Mouse (Mus musculus) megakaryocyte, adult 5-6 weeks (primary cell): ENCODE measurements around the gene Dis3l. TPM values are rescaled to one million over a fixed set of nuclear protein-coding genes. Genes with fewer than 3 reads are reported as not detected.
"Not testable (repeated sequence)": the region's sequence is repeated elsewhere in the genome, so short reads cannot be mapped to it uniquely, and the experiment has no call there.

ENCODE experiments used
- ATAC-seq: 2 replicates; pipeline ENCODE4 v1.8.0; 2016; ENCODE audit warnings: mild to moderate bottlenecking, inconsistent platforms; ENCODE audit not compliant: poor library complexity, severe bottlenecking
- total RNA-seq, 2 experiments: library from RNA; stranded (forward) in 1 of 2; stranded (reverse) in 1 of 2; fragments of 153-499, 151-499 nt in 1 of 2; fragments of 221-1000, 200-1000 nt in 1 of 2; gene quantifications; 2 replicates each; pipeline versions ENCODE4 v1.2.3 to v1.2.4; 2015 to 2017

Gene Dis3l
- total RNA-seq, 2 experiments from 2014 or later = 15.0 to 21.9 TPM

DNA sequence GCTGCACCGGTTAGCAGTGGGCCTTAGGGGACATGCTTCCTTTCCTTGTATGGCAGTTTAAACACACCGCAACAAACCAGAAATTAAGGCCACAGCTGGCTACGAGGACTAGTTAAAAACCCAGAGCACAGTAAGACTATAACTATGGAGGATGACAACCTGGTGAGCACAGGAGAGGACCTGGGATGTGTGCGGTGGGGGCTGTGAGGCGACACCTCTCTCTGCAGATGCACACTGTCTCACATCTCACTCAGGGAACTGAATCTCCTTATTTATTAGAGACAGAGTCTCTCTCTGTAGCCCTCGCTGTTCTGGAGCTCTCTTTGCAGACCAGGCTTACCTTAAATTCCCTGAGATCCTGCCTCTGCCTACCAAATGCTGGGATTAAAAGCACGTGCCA is 17.1 kb downstream of the Dis3l start:
- no peak for ATAC-seq

DNA sequence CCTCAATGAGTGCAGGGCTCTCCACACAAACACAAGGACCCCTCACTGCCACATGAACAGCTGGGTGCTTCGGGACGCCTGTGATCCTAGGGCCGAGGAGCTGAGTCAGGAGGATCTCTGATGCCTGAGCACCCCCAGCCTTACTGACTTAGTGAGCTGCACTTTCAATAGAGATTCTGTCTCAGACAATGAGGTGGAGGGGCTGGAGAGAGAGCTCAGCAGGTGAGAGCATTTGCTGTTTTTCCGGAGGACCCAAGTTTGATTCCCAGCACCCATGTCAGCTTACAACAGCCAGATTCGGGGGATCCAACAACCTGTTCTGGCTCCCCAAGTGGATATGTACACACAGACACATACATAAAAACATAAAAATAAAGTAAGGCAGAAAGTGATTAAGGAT is 24.1 kb downstream of the Dis3l start:
- ATAC-seq = no peak

DNA sequence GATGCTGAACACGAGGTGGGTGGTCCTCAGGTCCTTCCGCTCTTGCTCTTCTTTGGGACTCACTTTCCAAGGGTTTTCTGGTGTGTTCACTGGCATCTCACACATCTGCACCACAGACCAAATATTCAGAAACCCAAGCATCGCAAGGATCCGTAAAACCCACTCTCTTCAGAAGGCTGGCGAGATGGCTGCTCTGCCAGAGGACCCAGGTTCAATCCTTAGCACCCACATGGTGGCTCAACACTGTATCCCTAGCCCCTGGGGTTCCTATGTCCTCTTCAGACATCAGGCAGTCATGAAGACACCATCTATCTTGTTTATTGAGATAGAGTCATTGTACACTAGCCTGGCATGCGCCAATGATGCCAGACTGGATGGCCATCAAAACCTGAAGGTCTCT is 26.4 kb downstream of the Dis3l start:
- no peak for ATAC-seq

DNA sequence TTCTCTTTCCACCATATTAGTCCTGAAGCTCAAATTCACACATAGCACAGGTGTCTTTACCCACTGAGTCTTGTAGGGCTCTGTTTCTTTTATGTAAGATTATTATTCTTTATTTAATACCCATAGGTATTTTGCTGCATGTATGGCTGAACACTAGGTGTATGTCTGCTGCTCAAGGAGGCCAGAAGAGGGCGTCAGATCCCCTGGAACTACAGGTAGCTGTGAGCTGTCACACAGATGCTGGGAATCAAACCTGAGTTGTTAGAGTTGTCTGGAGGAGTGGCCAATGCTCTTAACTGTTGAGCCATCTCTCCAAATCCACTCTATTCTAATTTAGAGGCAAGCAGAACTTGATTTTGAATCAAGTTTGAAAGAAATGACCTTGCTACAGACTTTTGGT is 29.0 kb downstream of the Dis3l start:
- no peak for ATAC-seq

DNA sequence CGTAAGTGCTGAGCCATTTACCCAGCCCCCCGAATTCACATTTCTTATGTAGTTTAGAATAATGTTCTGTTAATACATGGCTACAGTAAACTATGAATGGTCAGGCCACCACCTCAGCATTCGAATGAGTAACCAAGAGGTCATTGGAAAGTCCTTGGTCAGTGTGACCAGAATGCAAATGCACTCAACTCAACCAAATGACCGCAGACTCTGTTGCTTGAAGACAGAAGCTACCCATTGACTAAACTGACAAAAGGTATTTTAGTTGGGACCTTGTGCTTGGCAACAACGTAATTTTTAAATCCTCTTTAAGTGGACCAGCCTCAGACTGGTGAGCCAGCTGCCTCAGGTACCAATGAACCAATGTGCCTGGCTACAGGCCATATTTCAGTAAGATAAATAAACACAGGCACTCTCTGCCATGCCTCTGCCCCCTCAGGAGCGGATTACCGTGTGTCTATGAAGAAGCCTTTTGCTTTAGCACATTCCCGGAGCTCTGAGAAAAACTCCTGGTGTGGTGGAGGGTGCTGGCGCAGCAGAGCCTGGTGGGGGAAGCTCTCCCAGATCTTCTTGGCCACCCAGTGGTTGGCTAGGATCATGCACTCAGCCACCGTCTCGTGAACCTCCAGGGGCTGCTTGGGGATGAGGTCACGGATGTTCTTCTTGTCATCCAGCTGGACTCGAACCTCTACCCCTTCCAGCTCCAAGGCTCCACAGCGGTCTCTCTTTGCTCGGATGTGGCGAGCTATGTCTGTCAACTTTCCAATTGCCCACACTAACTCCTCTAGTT is 29.9 kb downstream of the Dis3l start:
- ATAC-seq = no peak

DNA sequence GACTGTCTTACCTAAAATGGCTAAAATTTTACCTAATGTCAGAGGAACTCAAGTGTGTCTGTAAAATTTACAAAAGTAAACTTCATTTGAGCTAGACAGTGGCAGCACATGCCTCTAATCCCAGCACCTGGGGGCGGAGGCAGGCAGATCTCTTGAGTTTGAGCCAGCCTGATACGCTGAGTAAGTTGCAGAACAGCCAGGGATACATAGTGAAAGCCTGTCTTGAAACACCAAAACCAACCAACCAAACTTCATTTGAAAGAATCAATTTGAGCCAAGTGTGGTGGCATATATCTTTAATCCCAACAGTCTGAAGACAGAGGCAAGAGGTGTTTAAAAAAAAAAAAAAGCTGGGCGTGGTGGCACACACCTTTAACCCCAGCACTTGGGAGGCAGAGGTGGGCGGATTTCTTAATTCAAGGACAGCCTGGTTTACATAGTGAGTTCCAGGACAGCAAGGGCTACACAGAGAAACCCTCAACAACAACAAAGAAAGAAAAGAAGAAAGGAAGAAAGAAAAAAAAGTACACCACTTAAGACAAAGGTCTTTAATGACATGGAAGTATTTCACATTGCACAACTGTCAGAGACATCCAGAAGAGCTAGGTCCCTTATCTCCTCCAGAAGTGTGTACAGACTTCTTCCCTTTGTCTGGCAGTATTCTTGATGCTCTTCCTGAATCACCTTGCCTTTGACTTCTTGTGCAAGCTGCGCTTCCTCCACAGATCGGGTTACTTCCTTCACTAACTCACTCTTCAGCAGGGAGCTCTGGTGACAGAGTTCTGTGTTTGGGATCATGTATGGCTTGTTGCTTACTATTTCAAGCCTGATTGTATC is 34.4 kb downstream of the Dis3l start:
- no peak for ATAC-seq

DNA sequence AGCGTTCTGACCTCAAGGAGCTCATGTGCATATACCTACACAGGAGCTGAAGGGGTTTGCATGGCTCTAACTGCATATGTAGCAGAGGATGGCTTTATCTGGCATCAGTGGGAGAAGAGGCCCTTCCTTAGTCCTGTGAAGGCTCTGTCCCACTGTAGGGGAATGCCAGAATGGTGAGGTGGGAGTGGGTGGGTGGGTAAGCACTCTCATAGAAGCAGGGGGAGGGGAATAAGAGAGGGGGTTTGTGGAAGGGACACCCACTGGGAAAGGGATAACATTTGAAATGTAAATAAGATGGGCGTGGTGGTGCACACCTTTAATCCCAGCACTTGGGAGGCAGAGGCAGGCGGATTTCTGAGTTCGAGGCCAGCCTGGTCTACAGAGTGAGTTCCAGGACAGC is 38.0 kb downstream of the Dis3l start:
- not testable (repeated sequence) for ATAC-seq

DNA sequence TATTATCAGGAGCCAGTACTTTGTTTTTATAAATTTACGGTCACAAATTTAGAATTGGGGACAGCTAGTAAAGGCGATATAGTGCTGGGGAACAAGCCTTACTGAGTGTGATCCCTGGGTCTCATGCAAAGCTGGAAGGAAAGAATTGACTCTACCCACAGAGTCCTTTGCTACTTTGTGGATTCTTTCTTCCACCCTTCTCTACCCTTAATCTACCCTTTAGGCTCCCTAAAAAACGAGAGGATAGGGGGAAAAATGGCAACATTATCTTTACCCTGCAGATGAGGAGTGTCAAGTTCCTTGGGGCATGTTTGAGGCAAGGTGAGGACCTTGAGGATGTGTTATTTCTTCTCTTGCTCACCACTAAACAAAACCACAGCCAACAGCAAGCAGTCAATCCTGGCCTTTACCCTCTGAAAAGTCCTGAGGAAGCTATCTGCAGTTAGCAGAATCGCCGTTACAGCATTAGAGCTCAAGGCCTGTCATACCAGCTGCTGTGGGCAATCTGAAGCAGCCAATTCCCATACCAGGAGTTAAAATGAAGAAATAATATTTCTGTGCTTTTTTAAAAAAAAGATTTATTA is 58.6 kb downstream of the Dis3l start:
- ATAC-seq = no peak

DNA sequence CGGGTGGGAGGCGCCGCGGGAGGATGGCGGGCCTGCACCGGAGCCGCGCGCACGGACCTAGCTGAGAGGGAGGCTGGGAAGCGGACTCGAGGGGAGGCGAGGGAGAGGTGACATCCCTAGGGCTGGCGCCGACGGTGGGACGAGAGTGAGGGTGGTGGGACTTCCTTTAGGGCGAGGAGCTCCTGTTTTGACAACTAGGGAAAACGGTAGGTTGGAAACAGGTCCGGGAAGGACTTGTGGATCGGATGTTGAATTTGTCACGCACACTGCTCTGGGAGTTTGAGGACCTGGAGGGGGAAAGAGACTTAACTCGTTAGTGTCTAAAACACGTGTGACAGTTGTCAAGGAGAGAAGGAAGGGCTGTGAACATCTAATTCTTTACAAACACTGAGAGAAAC is 59.3 kb downstream of the Dis3l start:
- ATAC-seq = no peak

DNA sequence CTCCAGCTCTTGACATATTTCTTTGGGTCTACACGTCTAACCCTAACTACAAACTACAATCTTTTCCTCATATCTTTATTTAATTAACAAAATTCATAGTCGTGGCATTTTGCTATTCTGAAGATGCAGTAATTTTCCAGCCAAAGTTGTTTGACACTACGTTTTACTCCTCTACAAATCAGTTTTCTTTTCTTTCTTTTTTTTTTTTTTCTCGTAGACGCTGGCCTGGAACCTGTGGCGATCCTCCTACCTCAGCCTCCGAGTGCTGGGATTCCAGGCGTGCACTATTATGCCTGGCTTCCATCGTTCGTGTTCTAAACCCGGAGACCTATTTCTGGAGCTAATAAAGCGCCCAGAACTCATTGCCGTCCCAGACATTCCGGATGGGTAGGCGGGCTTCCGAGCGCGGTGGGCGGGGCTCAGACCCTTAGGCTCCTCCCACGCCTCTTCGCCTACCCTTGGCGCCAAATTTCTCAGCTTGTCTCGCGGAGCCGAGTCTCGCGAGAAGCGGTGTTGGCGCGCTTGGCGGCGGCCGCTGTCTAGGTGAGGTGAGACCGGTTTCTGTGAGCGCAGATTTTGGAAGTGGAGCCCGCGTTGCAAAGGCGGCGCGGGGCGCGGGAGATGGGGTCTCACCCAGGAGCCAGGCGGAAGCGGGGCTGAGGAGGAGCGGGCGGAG is 59.8 kb downstream of the Dis3l start, which contains the start of gene Tipin:
TSS of gene Tipin (plus strand) at position 477 of the 676 bp plus-strand sequence.
- peak; percentile 98 for ATAC-seq

DNA sequence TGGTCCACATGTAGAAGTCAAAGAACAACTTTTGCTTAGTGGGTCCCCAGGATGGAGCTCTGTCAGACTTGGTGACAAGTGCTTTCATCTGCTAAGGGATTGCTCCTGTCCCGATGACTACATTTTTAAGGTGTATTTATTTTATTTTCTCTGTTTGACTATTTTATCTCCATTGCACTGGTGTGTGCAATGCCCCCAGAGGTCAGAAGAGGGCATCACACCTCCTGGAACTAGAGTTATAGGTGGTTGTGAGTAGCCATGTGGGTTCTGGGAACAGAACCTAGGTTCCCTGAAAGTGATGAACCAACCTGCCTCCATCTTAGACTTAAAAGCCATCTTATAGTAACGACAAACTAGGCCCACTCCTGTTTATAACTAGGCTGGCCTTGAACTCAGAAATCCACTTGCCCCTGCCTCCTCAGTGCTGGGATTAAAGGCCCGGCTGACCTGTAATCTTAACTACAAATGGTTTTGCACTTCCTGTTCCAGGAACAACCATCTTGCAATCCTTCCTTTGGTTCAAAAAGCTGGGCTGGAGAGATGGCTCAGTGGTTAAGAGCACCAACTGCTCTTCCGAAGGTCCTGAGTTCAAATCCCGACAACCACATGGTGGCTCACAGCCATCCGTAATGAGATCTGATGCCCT is 62.3 kb downstream of the Dis3l start:
- ATAC-seq = no peak

DNA sequence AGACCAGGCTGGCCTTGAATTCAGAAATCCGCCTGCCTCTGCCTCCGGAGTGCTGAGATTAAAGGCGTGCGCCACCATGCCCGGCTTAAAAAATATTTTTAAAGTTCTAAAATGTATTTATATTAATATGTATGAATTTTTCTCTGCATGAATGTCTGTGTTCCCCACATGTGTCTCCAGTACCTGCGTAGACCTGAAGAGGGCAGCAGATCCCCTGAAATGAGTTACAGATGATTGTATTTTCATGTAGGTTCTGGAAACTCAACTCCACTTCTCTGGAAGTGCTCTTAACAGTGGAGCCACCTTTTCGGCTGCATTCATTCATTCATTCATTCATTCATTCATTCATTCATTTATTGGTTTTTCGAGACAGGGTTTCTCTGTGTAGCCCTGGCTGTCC is 63.4 kb downstream of the Dis3l start:
- peak; percentile 47; the same call in 1 of the 2 replicates for ATAC-seq

DNA sequence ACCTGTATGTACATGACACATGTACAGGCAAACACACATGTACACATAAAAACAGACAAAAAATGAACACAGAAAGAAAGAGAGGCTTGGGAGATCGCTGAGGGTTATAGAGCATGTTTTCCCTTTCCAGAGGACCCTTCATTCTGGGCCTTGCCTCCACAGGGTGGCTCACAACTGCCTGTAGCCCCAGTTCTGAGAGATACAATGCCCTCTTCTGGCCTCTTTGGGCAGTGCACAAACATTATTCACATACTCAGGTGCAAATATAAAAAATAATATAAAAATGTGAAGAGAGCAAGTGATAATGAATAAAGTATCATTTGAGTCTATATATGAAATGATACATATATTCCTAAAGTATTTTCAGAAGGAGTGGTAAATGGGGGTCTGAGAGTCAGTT is 66.2 kb downstream of the Dis3l start:
- no peak for ATAC-seq

DNA sequence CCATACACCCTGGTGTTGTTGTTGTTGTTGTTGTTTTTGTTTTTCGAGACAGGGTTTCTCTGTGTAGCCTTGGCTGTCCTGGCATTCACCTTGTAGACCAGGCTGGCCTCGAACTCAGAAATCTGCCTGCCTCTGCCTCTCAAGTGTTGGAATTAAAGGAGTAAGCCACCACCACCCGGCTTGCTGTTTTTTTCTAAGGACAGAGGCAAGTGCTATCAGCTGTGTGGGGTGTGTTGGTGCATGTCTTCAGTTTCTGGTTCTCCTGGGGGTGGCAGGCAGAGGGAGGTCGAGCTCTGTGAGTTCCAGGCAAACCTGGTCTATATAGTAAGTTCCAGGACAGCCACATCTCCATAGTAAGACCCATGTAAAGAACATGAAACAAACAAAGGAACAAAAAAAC is 66.8 kb downstream of the Dis3l start:
- no peak for ATAC-seq

DNA sequence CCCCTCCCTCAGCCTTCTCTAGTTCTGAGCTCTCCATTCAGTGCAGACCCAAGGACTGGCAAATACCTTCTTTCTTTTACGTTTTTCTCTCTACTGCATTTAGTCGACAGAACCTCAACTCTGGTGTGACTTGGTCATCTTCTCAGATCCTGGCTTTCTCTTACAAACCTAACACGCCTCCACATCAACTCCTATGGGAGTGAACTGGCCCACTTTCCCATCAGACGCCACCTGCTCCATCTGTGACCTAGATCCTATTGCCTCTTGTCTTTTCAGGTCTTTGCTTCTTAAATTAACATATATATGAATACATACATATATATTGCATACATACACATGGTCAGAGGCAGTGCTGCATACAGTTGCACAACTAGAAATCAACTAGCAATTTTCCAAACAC is 67.3 kb downstream of the Dis3l start:
- no peak for ATAC-seq

DNA sequence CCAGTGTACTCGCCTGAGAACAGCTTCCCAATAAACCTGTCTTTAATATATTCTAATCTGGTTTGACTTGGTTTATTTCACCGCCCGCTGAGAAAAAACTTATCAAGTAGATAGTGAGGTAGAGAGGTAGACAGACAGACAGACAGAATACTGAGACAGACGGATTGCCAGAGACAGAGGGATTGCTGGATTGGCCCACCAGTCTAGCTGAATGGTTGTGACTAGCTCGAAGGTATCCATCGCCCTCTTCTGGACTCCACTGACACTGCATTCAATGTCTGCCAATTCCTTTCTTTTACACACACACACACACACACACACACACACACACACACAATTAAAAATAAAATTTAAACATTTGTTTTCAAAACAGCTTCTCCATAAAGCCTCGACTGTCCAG is 68.5 kb downstream of the Dis3l start:
- peak; percentile 67 for ATAC-seq

DNA sequence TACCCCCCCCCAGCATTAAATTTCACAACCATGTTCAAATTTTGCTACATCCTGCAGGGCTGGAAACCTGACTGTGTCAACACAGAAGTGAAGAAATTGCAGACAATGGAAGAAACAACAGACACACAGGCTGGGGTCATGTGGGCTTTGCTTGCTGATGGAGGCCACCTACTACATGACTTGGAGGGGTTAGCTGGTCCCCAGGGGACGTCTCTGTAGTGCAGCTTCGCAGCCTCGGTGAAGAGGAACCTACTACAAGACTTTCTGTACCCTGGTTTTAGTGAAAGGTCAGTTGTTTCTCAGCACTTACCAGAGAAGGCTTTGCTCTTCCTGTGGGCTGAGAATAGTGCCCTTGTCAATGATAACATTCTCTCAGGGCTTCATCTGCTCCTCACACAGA is 69.8 kb downstream of the Dis3l start:
- no peak for ATAC-seq

DNA sequence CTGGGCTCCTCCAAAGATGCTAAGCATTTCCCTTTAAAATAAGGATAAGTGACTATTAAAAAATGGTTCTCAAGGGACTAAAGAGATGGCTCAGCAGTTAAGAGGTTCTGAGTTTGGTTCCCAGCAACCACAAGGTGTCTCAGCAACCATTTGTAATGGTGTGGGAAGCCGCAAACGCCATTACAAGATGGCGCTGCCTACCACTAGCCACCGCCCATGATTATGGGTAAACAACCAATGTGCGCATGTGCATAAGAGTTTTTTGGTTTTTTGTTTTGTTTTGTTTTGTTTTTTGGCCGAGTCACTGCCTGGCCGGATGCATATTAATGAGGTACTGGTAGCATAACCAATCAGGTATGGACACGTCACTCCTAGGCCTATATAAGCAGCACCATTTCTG is 72.3 kb downstream of the Dis3l start:
- not testable (repeated sequence) for ATAC-seq

DNA sequence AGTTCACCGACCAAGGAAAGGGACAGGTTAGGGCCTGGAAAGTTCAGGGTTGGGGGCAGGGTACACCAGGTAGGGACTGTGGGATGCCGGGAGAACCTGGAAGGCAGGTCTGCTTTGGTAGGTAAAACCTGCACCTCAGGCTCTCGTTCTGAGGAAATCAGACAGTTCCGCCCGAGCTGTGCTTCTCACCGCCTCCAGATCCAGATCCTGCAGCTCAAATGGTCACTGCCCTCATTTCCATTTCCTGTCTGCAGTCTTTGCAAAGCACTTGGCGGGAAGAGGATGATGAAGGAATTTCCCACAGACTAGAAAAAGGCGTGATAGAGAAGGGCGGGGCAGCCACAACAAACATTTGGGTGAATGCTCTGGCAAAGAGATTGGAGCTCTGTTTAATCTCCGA is 72.9 kb downstream of the Dis3l start:
- no peak for ATAC-seq

DNA sequence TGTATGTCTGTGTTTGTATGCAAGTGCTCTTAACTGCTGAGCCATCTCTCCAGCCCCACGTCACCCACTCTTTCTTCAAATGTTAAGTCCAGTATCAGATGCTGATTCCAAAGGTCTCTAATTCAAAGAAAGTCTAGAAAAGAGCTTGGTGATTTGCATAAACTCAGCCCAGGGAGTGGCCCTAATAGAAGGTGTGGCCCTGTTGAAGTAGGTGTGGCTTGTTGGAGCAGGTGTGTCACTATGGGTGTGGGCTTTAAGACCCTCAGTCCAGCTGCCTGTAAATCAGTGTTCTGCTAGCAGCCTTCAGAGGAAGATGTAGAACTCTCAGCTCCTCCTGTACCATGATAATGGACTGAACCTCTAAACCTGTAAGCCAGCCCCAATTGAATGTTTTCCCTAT is 73.9 kb downstream of the Dis3l start:
- ATAC-seq = no peak

DNA sequence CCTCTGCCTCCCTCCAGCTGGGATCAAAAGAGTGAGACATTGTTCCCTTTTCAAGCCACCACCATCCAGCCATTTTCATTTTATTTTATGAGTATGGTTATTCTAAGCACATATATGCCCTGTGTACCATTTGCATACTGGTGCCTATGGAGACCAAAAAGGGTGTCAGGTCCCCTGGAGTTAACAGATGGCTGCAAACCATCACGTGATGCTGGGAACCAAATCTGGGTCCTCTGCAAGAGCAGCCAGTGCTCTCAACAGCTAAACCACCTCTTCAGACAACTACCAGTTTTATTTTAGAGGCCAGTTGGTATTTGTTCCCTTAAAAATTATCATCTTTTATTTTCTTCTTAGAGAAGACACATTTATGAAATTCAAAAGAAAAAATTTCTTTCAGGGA is 76.3 kb downstream of the Dis3l start:
- ATAC-seq = no peak
